Mouse (Mus musculus) frontal cortex, postnatal 25 days (tissue): ENCODE results near the gene Bend7.

Experiments
- DNase-seq, 2 experiments: peaks; one replicate each; pipeline ENCODE4 v3.0.0; 2022; ENCODE audit warnings: low spot score in 2 of 2

Bend7 gene

GRCm38 (mm10) chr2:4782401-4782800, 64.8 kb downstream of the Bend7 start:
- DNase-seq = no peak

DNA sequence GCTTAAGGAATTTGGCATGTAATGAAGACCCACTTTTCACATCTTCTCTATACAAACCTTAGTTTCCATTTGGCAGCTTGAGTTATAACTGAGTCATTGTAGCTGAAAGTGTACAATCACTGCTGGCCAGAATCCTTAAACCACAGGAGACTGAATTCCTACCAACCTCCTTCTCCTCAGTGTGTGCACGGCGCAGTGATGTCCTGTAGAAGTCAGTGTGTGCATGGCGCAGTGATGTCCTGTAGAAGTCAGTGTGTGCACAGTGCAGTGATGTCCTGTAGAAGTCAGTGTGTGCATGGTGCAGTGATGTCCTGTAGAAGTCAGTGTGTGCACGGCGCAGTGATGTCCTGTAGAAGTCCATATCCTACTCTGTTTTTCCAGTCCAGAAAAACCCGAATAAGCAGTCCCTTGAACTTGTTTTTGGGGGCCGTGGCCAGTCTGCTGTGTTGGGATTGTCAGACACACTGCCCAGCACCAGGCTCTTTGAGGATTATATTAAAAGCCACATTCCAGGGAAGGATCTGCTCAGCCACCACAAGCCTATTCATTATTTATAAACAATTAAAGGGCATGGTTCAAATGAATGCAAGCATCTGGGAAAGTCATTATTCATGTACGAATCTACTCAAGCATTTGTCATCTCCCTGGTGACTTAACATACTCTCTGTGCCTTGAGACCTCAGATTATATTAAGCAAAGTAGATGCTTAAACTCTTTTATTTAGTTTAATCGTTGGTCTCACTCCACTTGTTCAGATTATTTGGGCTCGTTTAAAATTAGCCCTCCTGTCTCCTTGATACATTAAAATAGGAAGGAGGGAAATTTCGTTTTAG, 65.4 kb downstream of the Bend7 start:
- no peak for DNase-seq

- DNase-seq = no peak
Observed at GRCm38 (mm10) chr2:4784012-4784411, 66.4 kb downstream of the Bend7 start.

GRCm38 (mm10) chr2:4785016-4785415, 67.4 kb downstream of the Bend7 start:
- no peak for DNase-seq

- DNase-seq = no peak
Observed at GRCm38 (mm10) chr2:4787223-4787622, 69.6 kb downstream of the Bend7 start.

- no peak for DNase-seq
Observed at GRCm38 (mm10) chr2:4791646-4792045, 74.0 kb downstream of the Bend7 start.

DNA sequence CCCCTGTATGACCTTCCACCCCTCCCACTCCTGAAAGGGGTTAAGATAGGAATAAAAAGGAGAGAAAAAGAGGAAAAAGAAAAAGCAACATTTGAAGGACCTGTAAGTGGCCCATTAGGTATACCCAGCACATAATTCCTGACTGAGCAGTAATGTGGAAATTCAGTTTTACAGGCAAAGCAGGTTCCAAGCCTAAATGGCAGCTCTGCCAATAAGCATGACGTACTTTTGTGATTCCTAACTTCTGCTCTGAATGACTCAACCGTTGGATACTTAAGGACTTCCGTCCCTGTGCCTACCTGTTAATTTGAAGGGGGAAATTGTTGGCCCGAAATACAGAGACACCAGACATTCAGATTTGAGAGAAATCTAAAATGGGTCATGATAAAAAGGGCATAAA, 74.9 kb downstream of the Bend7 start:
- DNase-seq = no peak

- no peak for DNase-seq
Observed at GRCm38 (mm10) chr2:4802395-4803176, 85.0 kb downstream of the Bend7 start.

DNA sequence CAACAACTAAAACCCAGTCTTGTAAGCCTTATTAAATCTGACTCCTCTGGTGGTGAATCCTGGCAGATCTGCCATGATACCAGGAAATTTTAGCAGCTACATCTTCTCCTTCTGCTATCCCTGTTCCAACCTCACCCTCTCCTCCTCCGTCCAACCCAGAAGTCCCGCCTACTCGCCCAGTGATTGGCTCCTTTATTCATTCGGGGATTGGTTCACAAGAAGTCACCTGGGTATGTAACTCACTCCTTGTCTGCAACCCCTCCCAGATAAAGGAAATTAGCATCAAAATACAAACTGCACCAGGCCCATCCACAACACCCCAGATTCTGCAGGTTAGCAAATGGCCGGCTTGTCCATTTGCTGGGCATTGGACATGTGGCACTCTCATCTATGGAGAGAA, 98.7 kb downstream of the Bend7 start:
- DNase-seq = no peak

GRCm38 (mm10) chr2:4817678-4818077, 100.0 kb downstream of the Bend7 start:
- DNase-seq = no peak

GRCm38 (mm10) chr2:4820230-4820629, 102.6 kb downstream of the Bend7 start:
- no peak for DNase-seq

GRCm38 (mm10) chr2:4824067-4824466, 106.4 kb downstream of the Bend7 start:
- DNase-seq = no peak

- DNase-seq = no peak
Observed at GRCm38 (mm10) chr2:4828032-4828431, 110.4 kb downstream of the Bend7 start.

- no peak for DNase-seq
Observed at GRCm38 (mm10) chr2:4828446-4828997, 110.9 kb downstream of the Bend7 start.

DNA sequence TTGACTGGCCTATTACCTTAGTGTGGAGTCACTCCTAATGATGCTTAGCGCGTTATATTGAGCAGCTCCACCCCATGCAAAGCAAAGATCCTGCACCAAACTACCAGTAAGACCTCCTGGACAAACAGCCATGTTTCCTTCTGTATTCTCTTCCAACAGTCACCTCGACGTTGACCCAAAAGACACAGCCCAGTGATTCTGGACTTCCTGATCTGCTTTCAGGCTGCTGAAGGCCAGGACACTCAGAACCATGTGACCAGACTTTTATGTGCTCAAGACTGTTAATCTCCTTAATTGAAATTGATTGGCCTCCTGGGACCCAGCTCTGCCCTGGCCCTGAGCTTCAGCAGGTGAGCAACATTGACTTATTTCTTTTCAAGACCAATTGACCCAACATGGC, 111.4 kb downstream of the Bend7 start:
- no peak for DNase-seq

GRCm38 (mm10) chr2:4829489-4830065, 111.9 kb downstream of the Bend7 start:
- no peak for DNase-seq

- DNase-seq = no peak
Observed at GRCm38 (mm10) chr2:4831493-4831892, 113.9 kb downstream of the Bend7 start.

DNA sequence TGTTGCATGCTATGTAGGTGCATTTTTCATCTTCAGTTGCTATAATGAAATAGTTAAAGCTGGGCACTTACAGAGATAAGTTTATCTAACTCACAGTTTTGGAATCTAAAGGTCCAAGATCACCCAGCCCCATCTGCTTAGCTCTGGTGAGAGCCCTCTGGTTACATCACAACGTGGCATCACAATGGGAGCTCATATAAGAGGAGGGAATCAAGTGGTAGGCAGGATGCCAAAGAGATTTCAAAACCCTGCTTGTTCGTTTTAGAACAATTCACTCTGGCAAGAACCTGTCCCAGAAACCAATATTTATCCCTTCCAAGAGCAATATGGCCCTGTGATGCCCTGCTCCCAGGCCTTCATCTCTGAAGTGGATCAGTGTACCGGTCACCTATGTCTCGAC, 114.5 kb downstream of the Bend7 start:
- no peak for DNase-seq

DNA sequence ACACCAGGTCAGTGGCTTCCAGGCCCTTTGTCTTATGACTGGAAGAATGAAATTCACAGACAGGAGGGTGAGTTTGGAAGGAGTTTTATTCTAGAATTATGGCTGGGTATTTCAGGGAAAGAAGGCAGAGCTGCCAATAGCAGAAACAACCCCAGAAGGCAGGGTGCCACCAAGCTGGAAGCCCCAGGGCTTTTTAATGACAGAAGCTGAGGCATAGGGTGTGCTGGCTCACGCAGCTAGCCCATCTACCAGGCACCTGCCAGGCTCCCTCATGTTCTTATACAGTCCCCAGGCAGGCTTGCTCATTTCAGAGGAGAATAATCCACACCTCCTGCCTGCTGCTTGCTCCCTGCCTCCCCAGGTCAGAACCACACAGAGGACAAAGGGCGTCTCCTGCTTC, 131.8 kb downstream of the Bend7 start:
- no peak for DNase-seq
